Mouse (Mus musculus) embryonic facial prominence, embryonic 11.5 days (tissue): ENCODE results near the gene Farp1. TPM values are rescaled to one million over a fixed set of nuclear protein-coding genes. Genes with fewer than 3 reads are reported as not detected.
A peak's percentile ranks its signal among the peaks of the same experiment; 100 is the strongest.

ENCODE experiments used
- ATAC-seq: fragments of 200-750 bp; cut with Nextera tagmentation; replicated peaks from 2 replicates; pipeline ENCODE4 v1.8.0; 2017; ENCODE audit warnings: low read depth; ENCODE audit not compliant: insufficient number of reproducible peaks, low FRiP score, low TSS enrichment
- DNase-seq: peaks from one replicate; pipeline ENCODE4 v3.0.0-alpha.2; 2015; ENCODE audit warnings: low spot score
- H3K27ac ChIP-seq: fragments of 300-500 bp; sonication (generic); replicated peaks from 2 replicates; pipeline ENCODE4 v1.5.1; 2014; ENCODE audit warnings: mild to moderate bottlenecking, low read depth, low read length, control low read depth
- H3K27me3 ChIP-seq: fragments of 300-500 bp; sonication (generic); 2 replicates; pipeline ENCODE4 v1.6.1; 2014; ENCODE audit warnings: mild to moderate bottlenecking, low read length, moderate library complexity, mixed read lengths; ENCODE audit not compliant: control insufficient read depth, insufficient read depth
- H3K36me3 ChIP-seq: fragments of 300-500 bp; sonication (generic); replicated peaks from 2 replicates; pipeline ENCODE4 v1.6.1; 2014; ENCODE audit warnings: low read depth, mild to moderate bottlenecking, low read length, moderate library complexity, mixed read lengths; ENCODE audit not compliant: control insufficient read depth, insufficient read depth
- H3K4me1 ChIP-seq: fragments of 300-500 bp; sonication (generic); 2 replicates; pipeline ENCODE4 v1.6.1; 2014; ENCODE audit warnings: low read length, mixed read lengths; ENCODE audit not compliant: control insufficient read depth, insufficient read depth
- H3K4me2 ChIP-seq: fragments of 300-500 bp; sonication (generic); 2 replicates; pipeline ENCODE4 v1.6.1; 2014; ENCODE audit warnings: low read depth, mild to moderate bottlenecking, control low read depth, low read length, moderate library complexity
- H3K4me3 ChIP-seq: fragments of 300-500 bp; sonication (generic); 2 replicates; pipeline ENCODE4 v1.5.1; 2014; ENCODE audit warnings: low read depth, low read length, control low read depth
- H3K9ac ChIP-seq: fragments of 300-500 bp; sonication (generic); replicated peaks from 2 replicates; pipeline ENCODE4 v1.6.1; 2014; ENCODE audit warnings: mild to moderate bottlenecking, control low read depth, low read length
- H3K9me3 ChIP-seq: fragments of 300-500 bp; sonication (generic); replicated peaks from 2 replicates; pipeline ENCODE4 v1.6.1; 2016; ENCODE audit warnings: mild to moderate bottlenecking, low read length, inconsistent platforms, mixed read lengths; ENCODE audit not compliant: control insufficient read depth
- WGBS: fragments of 180-500 bp; shearing (Covaris S2); extraction: QIAGEN DNeasy Blood & Tissue Kit; methylation state at CpG from one replicate; pipeline ENCODE4 v1.1.7; 2014; 5-methylcytosine and 5-hydroxymethylcytosine counted together
- polyA plus RNA-seq: library from polyadenylated mRNA; unstranded; fragments of >200 nt; fragmentation: Nextera tagmentation; extraction: Ambion mirVana; gene quantifications from 2 replicates; pipeline ENCODE4 v1.2.1, GENCODE M21; 2014

The Farp1 gene
- polyA plus RNA-seq, 1 experiment from 2014 or later: 42.8 TPM

DNA sequence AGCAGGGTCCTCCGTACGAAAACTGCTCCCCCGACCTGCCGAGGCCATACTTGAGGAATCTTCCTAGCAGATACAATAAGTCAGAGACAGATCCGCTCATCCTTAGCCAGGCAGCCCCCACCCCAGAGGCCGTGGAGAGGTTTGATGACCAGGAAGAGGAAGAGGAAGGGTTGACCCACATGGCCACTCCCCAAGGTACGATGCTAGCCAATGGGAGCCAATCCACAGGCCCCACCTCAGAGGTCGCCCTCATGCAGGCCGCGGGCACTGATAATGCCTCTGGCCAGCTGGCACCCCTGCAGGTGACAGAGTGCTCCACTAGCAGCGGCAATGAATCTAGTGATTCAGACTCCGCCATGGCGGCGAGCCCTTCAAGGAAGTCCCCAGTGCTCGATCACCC lies 209.1 kb downstream of the Farp1 start:
- Histone ChIP-seq H3K9me3 (no peaks in the 10 kb centered on the region), H3K4me2 (no peak overlapping the region), H3K4me3 (no peak overlapping the region), H3K27ac (no peak overlapping the region), H3K9ac (no peak overlapping the region), H3K4me1 (peaks cover 4% of the 10 kb centered on the region; the same call in 1 of the 2 replicates), H3K36me3 (peaks cover 7% of the 10 kb centered on the region), H3K27me3 (no peaks in the 10 kb centered on the region)
- WGBS: 93% methylated on average over 15 of the region's 15 CpGs
- DNase-seq: no peak
- ATAC-seq: no peak

DNA sequence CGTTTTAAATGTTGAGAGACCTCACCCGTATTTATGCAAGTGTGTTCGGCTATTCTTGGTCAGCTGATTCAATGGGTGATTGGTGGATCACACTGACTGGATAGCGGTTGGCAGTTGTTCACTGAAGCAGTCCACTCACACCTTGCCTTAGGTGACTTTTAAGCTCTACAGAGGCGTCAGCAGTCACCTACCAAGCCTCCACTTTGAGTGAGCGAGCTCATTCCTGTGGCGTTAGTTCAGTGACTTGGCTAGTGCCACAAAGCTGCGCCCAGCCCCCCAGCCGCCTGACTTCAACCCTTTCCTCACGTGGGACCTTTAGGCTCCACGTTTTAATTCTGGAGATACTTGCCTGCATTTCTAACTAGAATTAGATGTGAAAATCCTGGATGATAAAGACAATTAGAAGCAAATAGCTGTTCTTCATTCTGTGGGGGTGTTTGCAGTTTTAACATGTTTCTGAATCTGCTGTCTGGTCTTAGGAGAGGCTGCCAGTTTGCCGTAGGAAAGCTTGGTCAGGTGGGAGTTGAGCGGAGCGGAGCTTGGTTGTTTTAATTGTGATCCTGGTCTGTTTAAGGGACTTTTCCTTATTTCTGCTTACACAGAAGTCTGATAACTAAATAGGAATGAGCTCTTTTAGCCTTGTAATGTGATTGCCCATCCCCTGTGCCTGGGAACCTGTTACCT lies 211.2 kb downstream of the Farp1 start:
- Histone ChIP-seq H3K9ac (no peak overlapping the region), H3K27ac (no peak overlapping the region), H3K4me2 (no peak overlapping the region), H3K36me3 (peaks cover 3% of the 10 kb centered on the region; the same call in 1 of the 2 replicates), H3K27me3 (no peaks in the 10 kb centered on the region), H3K4me3 (no peak overlapping the region), H3K4me1 (peaks cover 4% of the 10 kb centered on the region; the same call in 1 of the 2 replicates), H3K9me3 (no peaks in the 10 kb centered on the region)
- WGBS: 75% methylated on average over 14 of the region's 14 CpGs
- ATAC-seq: no peak
- DNase-seq: no peak

DNA sequence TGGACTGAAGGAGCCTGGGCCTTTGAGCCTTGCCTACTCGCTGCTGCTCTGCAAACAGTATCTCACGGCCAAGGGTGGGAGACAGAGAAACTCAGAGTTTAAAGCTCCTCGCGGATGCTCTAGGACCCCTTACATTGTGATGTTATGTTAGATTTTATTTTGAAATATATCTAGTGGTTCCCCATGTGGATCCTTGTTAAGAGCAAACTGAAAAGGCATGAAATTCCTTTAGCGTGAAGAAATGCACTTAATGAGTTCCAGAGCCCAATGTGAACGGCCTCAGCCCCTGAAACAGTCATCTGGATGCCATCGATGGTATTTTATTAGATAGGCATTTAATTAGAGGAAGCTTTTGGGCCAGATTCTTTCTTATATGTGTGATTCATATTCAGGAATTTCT lies 212.3 kb downstream of the Farp1 start:
- Histone ChIP-seq H3K4me1 (peaks cover 4% of the 10 kb centered on the region; the same call in 1 of the 2 replicates), H3K4me3 (no peak overlapping the region), H3K27ac (0 out of 2 replicates have a peak overlapping the region, but pooled peaks have one; percentile 10), H3K9me3 (no peaks in the 10 kb centered on the region), H3K27me3 (no peaks in the 10 kb centered on the region), H3K36me3 (peaks cover 3% of the 10 kb centered on the region; the same call in 1 of the 2 replicates), H3K9ac (no peak overlapping the region), H3K4me2 (no peak overlapping the region)
- DNase-seq (peak; percentile 85), ATAC-seq (peak; percentile 27; the same call in 1 of the 2 replicates)
- WGBS: 35% methylated on average over 7 of the region's 7 CpGs

DNA sequence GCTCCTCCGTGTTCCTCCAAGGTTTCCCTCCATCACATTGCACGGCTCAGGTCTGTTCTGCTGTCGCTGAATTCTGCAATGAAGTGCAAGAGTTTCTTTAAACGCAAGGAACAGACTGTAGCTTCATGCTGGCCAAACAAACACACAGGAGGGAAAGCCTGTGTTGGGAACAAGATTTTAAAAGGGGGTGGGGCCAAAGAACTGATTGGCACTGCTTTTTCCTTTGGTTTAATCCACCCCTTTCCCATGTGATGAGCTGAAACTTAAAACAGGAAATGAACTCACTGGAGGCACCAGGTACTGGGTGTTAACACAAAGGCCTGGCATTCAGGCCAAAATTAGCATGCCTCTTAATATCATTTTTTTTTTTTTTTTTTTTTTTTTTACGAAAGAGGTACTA lies 213.3 kb downstream of the Farp1 start:
- peak; percentile 22 for DNase-seq
- H3K9me3 ChIP-seq: no peaks in the 10 kb centered on the region
- peaks cover 3% of the 10 kb centered on the region; the same call in 1 of the 2 replicates for H3K36me3 ChIP-seq
- no peak overlapping the region for H3K4me2 ChIP-seq
- ATAC-seq: no peak
- H3K4me3 ChIP-seq: no peak overlapping the region
- H3K9ac ChIP-seq: no peak overlapping the region
- WGBS: 73% methylated on average over 5 of the region's 5 CpGs
- peak overlapping the region; percentile 23; the same call in 1 of the 2 replicates for H3K27ac ChIP-seq
- H3K4me1 ChIP-seq: peaks cover 4% of the 10 kb centered on the region; the same call in 1 of the 2 replicates
- H3K27me3 ChIP-seq: no peaks in the 10 kb centered on the region

DNA sequence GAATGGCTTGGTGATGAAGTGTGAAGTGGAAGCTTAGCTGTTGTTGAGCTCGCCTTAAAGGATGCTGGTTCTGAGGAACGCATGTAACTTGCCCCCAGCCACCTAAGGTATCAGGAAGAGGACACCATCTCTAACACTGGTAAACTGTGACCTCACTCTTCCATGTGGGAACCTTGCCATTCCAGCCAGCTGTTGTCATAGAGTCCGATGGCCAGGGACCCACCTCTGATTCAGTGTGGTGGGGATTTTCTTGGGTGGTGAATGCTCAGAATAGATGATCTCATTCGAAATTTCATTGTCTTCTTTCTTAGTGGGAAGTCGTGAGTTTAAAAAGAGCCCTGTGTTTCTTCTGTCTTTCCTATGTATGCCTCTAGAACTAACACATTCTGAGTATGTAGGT lies 216.1 kb downstream of the Farp1 start:
- no peak overlapping the region for H3K27ac ChIP-seq
- H3K9ac ChIP-seq: no peak overlapping the region
- H3K4me2 ChIP-seq: no peak overlapping the region
- no peak overlapping the region for H3K4me3 ChIP-seq
- no peaks in the 10 kb centered on the region for H3K9me3 ChIP-seq
- DNase-seq (no peak), ATAC-seq (no peak)
- H3K4me1 ChIP-seq: peaks cover 4% of the 10 kb centered on the region; the same call in 1 of the 2 replicates
- WGBS: 85% methylated on average over 5 of the region's 5 CpGs
- no peaks in the 10 kb centered on the region; the same call in 1 of the 2 replicates for H3K36me3 ChIP-seq
- no peaks in the 10 kb centered on the region for H3K27me3 ChIP-seq

DNA sequence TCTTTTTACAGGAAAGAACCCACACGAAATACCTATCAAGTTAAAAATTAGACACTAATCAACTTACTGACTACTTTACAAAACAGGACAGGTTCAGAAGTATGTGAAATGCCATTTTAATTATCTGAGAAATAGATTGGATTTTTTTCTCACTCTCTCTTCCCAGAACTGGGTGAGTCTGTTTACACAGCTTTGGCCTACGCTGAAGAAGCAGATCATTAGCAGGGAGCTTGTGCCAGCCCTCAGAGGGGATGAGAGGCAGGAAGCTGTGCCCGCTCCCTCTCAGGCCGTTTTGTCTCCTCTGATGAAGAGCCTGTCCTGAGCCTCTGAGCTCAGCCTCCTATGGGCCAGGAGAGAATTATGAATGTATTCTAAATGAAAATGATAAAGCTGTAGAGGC lies 216.7 kb downstream of the Farp1 start:
- 72% methylated on average over 4 of the region's 4 CpGs for WGBS

DNA sequence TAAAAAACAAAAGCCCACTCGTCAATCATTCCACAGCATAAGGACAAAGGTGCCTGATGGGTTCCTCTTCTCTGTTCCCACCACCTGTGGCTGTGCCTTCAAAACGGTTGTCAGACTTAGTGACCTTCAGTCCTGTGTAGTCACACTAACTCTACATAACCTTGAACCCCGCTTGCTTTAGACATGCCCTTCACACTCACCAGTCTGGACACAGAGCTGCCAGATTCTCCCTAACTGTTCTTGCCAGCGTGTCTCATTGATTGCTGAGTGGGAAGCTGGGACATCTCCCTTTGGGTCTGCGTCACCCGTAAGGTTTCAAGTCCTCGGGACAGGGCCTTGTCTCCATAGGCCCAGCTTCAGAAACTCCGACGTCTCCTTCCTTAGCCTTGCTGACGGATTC lies 217.5 kb downstream of the Farp1 start:
- 83% methylated on average over 10 of the region's 10 CpGs for WGBS
- H3K9me3 ChIP-seq: no peaks in the 10 kb centered on the region
- H3K4me2 ChIP-seq: no peak overlapping the region
- H3K27me3 ChIP-seq: no peaks in the 10 kb centered on the region
- no peaks in the 10 kb centered on the region; the same call in none of the 2 replicates for H3K36me3 ChIP-seq
- H3K9ac ChIP-seq: no peak overlapping the region
- DNase-seq: no peak
- H3K27ac ChIP-seq: no peak overlapping the region
- ATAC-seq: no peak
- no peaks in the 10 kb centered on the region for H3K4me1 ChIP-seq
- no peak overlapping the region for H3K4me3 ChIP-seq

More for the DNA sequence above, 216.7 kb downstream of the Farp1 start:
- ATAC-seq: no peak
- Histone ChIP-seq H3K27ac (no peak overlapping the region), H3K4me2 (no peak overlapping the region), H3K4me3 (no peak overlapping the region), H3K9me3 (no peaks in the 10 kb centered on the region), H3K9ac (no peak overlapping the region), H3K4me1 (peaks cover 4% of the 10 kb centered on the region; the same call in 1 of the 2 replicates), H3K27me3 (no peaks in the 10 kb centered on the region), H3K36me3 (no peaks in the 10 kb centered on the region; the same call in 1 of the 2 replicates)
- no peak for DNase-seq

DNA sequence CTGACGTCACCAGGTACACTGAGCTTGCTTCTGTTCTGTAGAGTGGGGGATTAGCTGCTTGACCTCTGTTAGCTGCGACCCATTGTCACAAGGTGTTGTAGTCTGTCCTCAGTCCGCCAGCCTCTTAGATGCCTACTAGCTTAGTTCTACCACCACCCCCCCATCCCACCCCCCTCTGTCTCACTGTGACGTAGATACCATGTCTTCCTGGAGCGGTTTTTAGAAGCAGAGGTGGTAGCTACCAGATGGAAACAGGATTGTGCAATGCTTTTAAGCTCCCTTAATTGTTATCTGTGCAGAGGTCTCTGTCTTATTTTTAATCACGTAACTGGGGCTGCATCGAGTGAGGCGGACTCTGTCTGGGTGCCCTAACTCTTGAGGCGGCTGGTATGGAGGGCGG lies 219.9 kb downstream of the Farp1 start:
- Histone ChIP-seq H3K4me3 (no peak overlapping the region), H3K4me1 (no peaks in the 10 kb centered on the region), H3K4me2 (no peak overlapping the region), H3K36me3 (no peaks in the 10 kb centered on the region; the same call in none of the 2 replicates), H3K27ac (no peak overlapping the region), H3K9ac (no peak overlapping the region), H3K9me3 (no peaks in the 10 kb centered on the region), H3K27me3 (no peaks in the 10 kb centered on the region)
- ATAC-seq (no peak), DNase-seq (no peak)
- 89% methylated on average over 10 of the region's 10 CpGs for WGBS
